Mouse (Mus musculus): ENCODE measurements at regions not wholly inside any gene's neighbourhood (a gene's known extent, or its start where the extent isn't known, plus 50 kb on each side); places are given as distances from the start of the nearest gene placed in this dataset.

GRCm38 (mm10) chr7:52915981-52916380, 900.5 kb upstream of the 1700015G11Rik start:
- WGBS, result 75% methylated on average over 1 of the region's 1 CpGs
- no peaks in the 10 kb centered on the region for H3K36me3 ChIP-seq (ENCODE audit: insufficient read depth, low read length)
- DNase-seq (ENCODE audit: low spot score), result no peak
- no peaks in the 10 kb centered on the region for H3K4me1 ChIP-seq (replicated peaks; ENCODE audit: insufficient read depth, low read length)
- H3K4me3 ChIP-seq (replicated peaks; ENCODE audit: low read depth, low read length), result no peak overlapping the region
- no peak for ATAC-seq (replicated peaks; ENCODE audit: low FRiP score, low read depth)
- no peaks in the 10 kb centered on the region for H3K9me3 ChIP-seq (replicated peaks; ENCODE audit: low read length)
- H3K27me3 ChIP-seq (ENCODE audit: insufficient read depth, low read length), result no peaks in the 10 kb centered on the region
- H3K4me2 ChIP-seq (ENCODE audit: low read length), result no peak overlapping the region
- no peak overlapping the region for H3K27ac ChIP-seq
- TF ChIP-seq CTCF (IDR thresholded peaks at IDR 0.05; ENCODE audit: low read depth), result no peak
- no peak overlapping the region for H3K9ac ChIP-seq (ENCODE audit: low read depth, low read length)

GRCm38 (mm10) chr7:52911279-52911678, 895.8 kb upstream of the 1700015G11Rik start:
- H3K9me3 ChIP-seq (replicated peaks; ENCODE audit: low read length), result no peaks in the 10 kb centered on the region
- no peak for ATAC-seq (replicated peaks; ENCODE audit: low FRiP score, low read depth)
- no peak for TF ChIP-seq CTCF (IDR thresholded peaks at IDR 0.05; ENCODE audit: low read depth)
- no peak for DNase-seq (ENCODE audit: low spot score)
- H3K27me3 ChIP-seq (ENCODE audit: insufficient read depth, low read length), result no peaks in the 10 kb centered on the region
- no peak overlapping the region for H3K9ac ChIP-seq (ENCODE audit: low read depth, low read length)
- no peak overlapping the region for H3K4me2 ChIP-seq (ENCODE audit: low read length)
- H3K4me3 ChIP-seq (replicated peaks; ENCODE audit: low read depth, low read length), result no peak overlapping the region
- no peaks in the 10 kb centered on the region for H3K36me3 ChIP-seq (ENCODE audit: insufficient read depth, low read length)
- no peak overlapping the region for H3K27ac ChIP-seq
- H3K4me1 ChIP-seq (replicated peaks; ENCODE audit: insufficient read depth, low read length), result no peaks in the 10 kb centered on the region

GRCm38 (mm10) chr7:52865755-52866154, 850.2 kb upstream of the 1700015G11Rik start:
- no peak overlapping the region for H3K9ac ChIP-seq (ENCODE audit: low read depth, low read length)
- no peaks in the 10 kb centered on the region for H3K9me3 ChIP-seq (replicated peaks; ENCODE audit: low read length)
- ATAC-seq (replicated peaks; ENCODE audit: low FRiP score, low read depth) (no peak), DNase-seq (ENCODE audit: low spot score) (peak; percentile 6)
- H3K27ac ChIP-seq, result no peak overlapping the region
- no peak for TF ChIP-seq CTCF (IDR thresholded peaks at IDR 0.05; ENCODE audit: low read depth)
- no peaks in the 10 kb centered on the region for H3K27me3 ChIP-seq (ENCODE audit: insufficient read depth, low read length)
- H3K4me3 ChIP-seq (replicated peaks; ENCODE audit: low read depth, low read length), result no peak overlapping the region
- no peaks in the 10 kb centered on the region for H3K4me1 ChIP-seq (replicated peaks; ENCODE audit: insufficient read depth, low read length)
- 70% methylated on average over 1 of the region's 1 CpGs for WGBS
- H3K4me2 ChIP-seq (ENCODE audit: low read length), result no peak overlapping the region
- H3K36me3 ChIP-seq (ENCODE audit: insufficient read depth, low read length), result no peaks in the 10 kb centered on the region

- DNase-seq (ENCODE audit: low spot score) (no peak), ATAC-seq (replicated peaks; ENCODE audit: low FRiP score, low read depth) (no peak)
- H3K27ac ChIP-seq, result no peak overlapping the region
- H3K4me1 ChIP-seq (replicated peaks; ENCODE audit: insufficient read depth, low read length), result no peaks in the 10 kb centered on the region
- no peaks in the 10 kb centered on the region for H3K27me3 ChIP-seq (ENCODE audit: insufficient read depth, low read length)
- no peak overlapping the region for H3K4me3 ChIP-seq (replicated peaks; ENCODE audit: low read depth, low read length)
- 72% methylated on average over 1 of the region's 1 CpGs for WGBS
- no peaks in the 10 kb centered on the region for H3K9me3 ChIP-seq (replicated peaks; ENCODE audit: low read length)
- TF ChIP-seq CTCF (IDR thresholded peaks at IDR 0.05; ENCODE audit: low read depth), result no peak
- no peaks in the 10 kb centered on the region for H3K36me3 ChIP-seq (ENCODE audit: insufficient read depth, low read length)
- H3K9ac ChIP-seq (ENCODE audit: low read depth, low read length), result no peak overlapping the region
- no peak overlapping the region for H3K4me2 ChIP-seq (ENCODE audit: low read length)
Measured at GRCm38 (mm10) chr7:52822310-52822709, 806.8 kb upstream of the 1700015G11Rik start.

- no peaks in the 10 kb centered on the region for H3K4me1 ChIP-seq (replicated peaks; ENCODE audit: insufficient read depth, low read length)
- H3K27ac ChIP-seq, result no peak overlapping the region
- no peak overlapping the region for H3K9ac ChIP-seq (ENCODE audit: low read depth, low read length)
- no peaks in the 10 kb centered on the region for H3K36me3 ChIP-seq (ENCODE audit: insufficient read depth, low read length)
- no peak overlapping the region for H3K4me3 ChIP-seq (replicated peaks; ENCODE audit: low read depth, low read length)
- TF ChIP-seq CTCF (IDR thresholded peaks at IDR 0.05; ENCODE audit: low read depth), result no peak
- 81% methylated on average over 2 of the region's 2 CpGs for WGBS
- H3K9me3 ChIP-seq (replicated peaks; ENCODE audit: low read length), result no peaks in the 10 kb centered on the region
- no peak for DNase-seq (ENCODE audit: low spot score)
- H3K4me2 ChIP-seq (ENCODE audit: low read length), result no peak overlapping the region
- no peaks in the 10 kb centered on the region for H3K27me3 ChIP-seq (ENCODE audit: insufficient read depth, low read length)
- no peak for ATAC-seq (replicated peaks; ENCODE audit: low FRiP score, low read depth)
Measured at GRCm38 (mm10) chr7:52808178-52808577, 792.6 kb upstream of the 1700015G11Rik start.
